Mouse (Mus musculus): ENCODE measurements around the gene Hirip3. TPM values are rescaled to one million over a fixed set of nuclear protein-coding genes. Genes with fewer than 3 reads are reported as not detected.

Hirip3 gene
- total and polyA plus RNA-seq, 3 experiments = 55.6 to 137 TPM; not detected in 1

DNA sequence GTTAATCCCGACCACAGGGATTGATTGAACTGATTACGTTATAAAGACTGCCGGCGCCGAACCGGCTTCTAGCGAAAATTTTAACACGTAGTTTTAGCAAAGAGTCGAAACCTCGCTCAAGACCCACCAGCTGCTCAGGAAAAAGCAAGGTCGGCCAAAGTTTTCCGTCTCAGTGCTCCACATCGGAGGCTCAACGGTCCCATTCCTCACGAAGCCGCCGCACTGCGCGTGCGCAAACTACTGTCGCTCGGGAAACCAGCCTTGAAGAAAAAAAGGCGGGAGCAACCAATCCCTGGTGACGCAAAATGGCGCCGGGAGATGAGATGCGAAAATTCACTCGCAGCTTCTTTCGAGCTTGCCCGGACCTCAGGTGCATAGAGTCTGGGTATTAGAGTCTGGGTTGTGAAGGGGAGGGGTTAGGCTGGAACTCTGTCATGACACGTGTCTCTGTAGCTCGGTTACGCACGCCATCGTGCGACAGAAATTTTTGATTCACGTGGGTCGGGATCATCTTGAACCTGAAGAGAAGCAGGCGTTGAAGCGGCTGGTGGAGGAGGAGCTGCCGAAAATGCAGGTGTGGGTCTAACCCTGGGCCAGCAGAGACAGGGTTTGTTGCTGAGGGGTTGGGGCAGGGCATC lies 494 bp downstream of the Hirip3 start, which contains the start of gene Ino80e:
Ino80e (minus strand) TSS at position 231 of the 638 bp plus-strand sequence.
- Histone ChIP-seq H3K36me3 (ENCODE audit: control insufficient read depth in 1 of 2, insufficient read depth in 2 of 2, low read length in 2 of 2) (peaks cover 1 to 22% of the 10 kb centered on the region in 2 experiments), H3K27me3 (ENCODE audit: control insufficient read depth in 1 of 2, insufficient read depth in 2 of 2, low read length in 2 of 2) (no peaks in the 10 kb centered on the region), H3K9me3 (replicated peaks; ENCODE audit: insufficient read depth, low read length) (no peaks in the 10 kb centered on the region), H3K4me3 (ENCODE audit: control insufficient read depth in 1 of 2, insufficient read depth in 1 of 2, low read depth in 2 of 2, low read length in 2 of 2) (peak within 1 kb of the TSS; percentile 53 to 83), H3K4me1 (ENCODE audit: control insufficient read depth in 1 of 2, insufficient read depth in 2 of 2, low read length in 2 of 2) (peaks cover 2 to 19% of the 10 kb centered on the region in 2 experiments; a peak in 3 of 4 replicates), H3K27ac (ENCODE audit: control insufficient read depth, low read depth, low read length) (peak within 1 kb of the TSS; percentile 92), H3K79me2 (ENCODE audit: control insufficient read depth, insufficient read depth, low read length, poor library complexity) (peaks cover 26% of the 10 kb centered on the region), H3K9ac (ENCODE audit: control insufficient read depth, low read depth, low read length, poor library complexity, severe bottlenecking) (peak within 1 kb of the TSS; percentile 89)
- TF ChIP-seq MAX (IDR thresholded peaks at IDR 0.05; ENCODE audit: low read length) (peak; percentile 89), CHD2 (IDR thresholded peaks at IDR 0.05; ENCODE audit: low read length) (no peak), MYB (IDR thresholded peaks at IDR 0.05; ENCODE audit: low read depth, low read length) (no peak), NRF1 (IDR thresholded peaks at IDR 0.05; ENCODE audit: insufficient read depth, low read depth, low read length, poor library complexity, severe bottlenecking) (peak; percentile 87), POLR2A (IDR thresholded peaks at IDR 0.05; ENCODE audit: control insufficient read depth in 1 of 2, insufficient read depth in 1 of 2, low read depth in 1 of 2, low read length in 2 of 2, poor library complexity in 1 of 2) (peak; percentile 55 to 69; a peak in 3 of 4 replicates), POLR2AphosphoS2 (IDR thresholded peaks at IDR 0.05; ENCODE audit: low read length) (peak; percentile 60; the same call in 1 of the 2 replicates), SIN3A (IDR thresholded peaks at IDR 0.05; ENCODE audit: low read length) (peak; percentile 31; the same call in 1 of the 2 replicates), TBP (IDR thresholded peaks at IDR 0.05; ENCODE audit: low read depth, low read length) (peak; percentile 68; the same call in 1 of the 2 replicates), MXI1 (IDR thresholded peaks at IDR 0.05; ENCODE audit: low read depth, low read length) (peak; percentile 87), ZMIZ1 (IDR thresholded peaks at IDR 0.05; ENCODE audit: low read depth, low read length) (0 out of 2 replicates have a peak, but pooled peaks have one; percentile 20), ZNF384 (IDR thresholded peaks at IDR 0.05; ENCODE audit: low read depth, low read length) (peak; percentile 67), NELFE (IDR thresholded peaks at IDR 0.05; ENCODE audit: low read depth, low read length) (peak; percentile 39), BHLHE40 (IDR thresholded peaks at IDR 0.05; ENCODE audit: borderline replicate concordance, low read depth, low read length) (no peak), E2F4 (IDR thresholded peaks at IDR 0.05; ENCODE audit: borderline replicate concordance, low read depth, low read length) (peak; percentile 77; the same call in 1 of the 2 replicates), USF1 (IDR thresholded peaks at IDR 0.05; ENCODE audit: low read depth, low read length) (peak; percentile 44; the same call in 1 of the 2 replicates), MYC (IDR thresholded peaks at IDR 0.05; ENCODE audit: low read depth, low read length) (peak; percentile 91), HCFC1 (IDR thresholded peaks at IDR 0.05; ENCODE audit: low read depth, low read length) (no peak; the same call in 1 of the 2 replicates)
- peak; percentile 95 for DNase-seq (ENCODE audit: low read depth, low spot score)

- no peak for DNase-seq (ENCODE audit: low read depth, low spot score)
- TF ChIP-seq GABPA (IDR thresholded peaks at IDR 0.05; ENCODE audit: low read depth, low read length) (no peak), ZKSCAN1 (IDR thresholded peaks at IDR 0.05; ENCODE audit: low read depth, low read length) (no peak), BHLHE40 (IDR thresholded peaks at IDR 0.05; ENCODE audit: borderline replicate concordance, low read depth, low read length) (no peak), NELFE (IDR thresholded peaks at IDR 0.05; ENCODE audit: low read depth, low read length) (no peak), MAX (IDR thresholded peaks at IDR 0.05; ENCODE audit: low read length) (no peak), TBP (IDR thresholded peaks at IDR 0.05; ENCODE audit: low read depth, low read length) (no peak), SIN3A (IDR thresholded peaks at IDR 0.05; ENCODE audit: low read length) (no peak), RAD21 (IDR thresholded peaks at IDR 0.05; ENCODE audit: low read depth, low read length) (no peak), UBTF (IDR thresholded peaks at IDR 0.05; ENCODE audit: borderline replicate concordance, insufficient read depth, low read depth, low read length) (no peak), CHD2 (IDR thresholded peaks at IDR 0.05; ENCODE audit: low read length) (no peak)
- H3K4me1 ChIP-seq (ENCODE audit: control insufficient read depth in 1 of 2, insufficient read depth in 2 of 2, low read length in 2 of 2) = peaks cover 2 to 19% of the 10 kb centered on the region in 2 experiments; a peak in 3 of 4 replicates
- H3K27ac ChIP-seq (ENCODE audit: control insufficient read depth, low read depth, low read length) = no peak overlapping the region
- H3K4me3 ChIP-seq (ENCODE audit: control insufficient read depth in 1 of 2, insufficient read depth in 1 of 2, low read depth in 2 of 2, low read length in 2 of 2) = no peak overlapping the region
- H3K36me3 ChIP-seq (ENCODE audit: control insufficient read depth in 1 of 2, insufficient read depth in 2 of 2, low read length in 2 of 2) = peaks cover 3 to 22% of the 10 kb centered on the region in 2 experiments
- H3K27me3 ChIP-seq (ENCODE audit: control insufficient read depth in 1 of 2, insufficient read depth in 2 of 2, low read length in 2 of 2) = no peaks in the 10 kb centered on the region
- peaks cover 26% of the 10 kb centered on the region for H3K79me2 ChIP-seq (ENCODE audit: control insufficient read depth, insufficient read depth, low read length, poor library complexity)
- H3K9ac ChIP-seq (ENCODE audit: control insufficient read depth, low read depth, low read length, poor library complexity, severe bottlenecking) = peak overlapping the region; percentile 89
- H3K9me3 ChIP-seq (replicated peaks; ENCODE audit: insufficient read depth, low read length) = no peaks in the 10 kb centered on the region
These were observed 2.0 kb downstream of the Hirip3 start for GRCm38 (mm10) chr7:126863791-126864190.

All from MEL (cell line).